Mouse (Mus musculus) kidney, postnatal 0 days (tissue): ENCODE measurements around the gene Prf1. TPM values are rescaled to one million over a fixed set of nuclear protein-coding genes. Genes with fewer than 3 reads are reported as not detected.
A peak's percentile ranks its signal among the peaks of the same experiment; 100 is the strongest.

ENCODE experiments used
- ATAC-seq: fragments of 200-750 bp; cut with Nextera tagmentation; replicated peaks from 2 replicates; pipeline ENCODE4 v1.8.0; 2017; ENCODE audit warnings: low read depth, moderate number of reproducible peaks, moderate TSS enrichment, moderate library complexity; ENCODE audit not compliant: low FRiP score
- DNase-seq: peaks from one replicate; pipeline ENCODE4 v3.0.0-alpha.2; 2016; ENCODE audit warnings: low spot score
- H3K27ac ChIP-seq: fragments of 300-500 bp; sonication (generic); 2 replicates; pipeline ENCODE4 v1.5.1; 2014; ENCODE audit warnings: mild to moderate bottlenecking
- H3K27me3 ChIP-seq: fragments of 300-500 bp; sonication (generic); 2 replicates; pipeline ENCODE4 v1.6.1; 2014; ENCODE audit warnings: low read length, mixed read lengths; ENCODE audit not compliant: insufficient read depth
- H3K36me3 ChIP-seq: fragments of 300-500 bp; sonication (generic); 2 replicates; pipeline ENCODE4 v1.6.1; 2014; ENCODE audit warnings: low read length, mixed read lengths; ENCODE audit not compliant: insufficient read depth
- H3K4me1 ChIP-seq: fragments of 300-500 bp; sonication (generic); replicated peaks from 2 replicates; pipeline ENCODE4 v1.6.1; 2014; ENCODE audit warnings: antibody characterized with exemption, low read length, mixed read lengths; ENCODE audit not compliant: insufficient read depth
- H3K4me2 ChIP-seq: fragments of 300-500 bp; sonication (generic); 2 replicates; pipeline ENCODE4 v1.6.1; 2014; ENCODE audit warnings: mild to moderate bottlenecking, low read length, moderate library complexity, mixed read lengths
- H3K4me3 ChIP-seq: fragments of 300-500 bp; sonication (generic); replicated peaks from 2 replicates; pipeline ENCODE4 v1.5.1; 2014; ENCODE audit warnings: low read depth, low read length
- H3K9ac ChIP-seq: fragments of 300-500 bp; sonication (generic); 2 replicates; pipeline ENCODE4 v1.6.1; 2014; ENCODE audit warnings: low read depth, low read length
- H3K9me3 ChIP-seq: fragments of 300-500 bp; sonication (generic); replicated peaks from 2 replicates; pipeline ENCODE4 v1.6.1; 2016; ENCODE audit warnings: low read length, inconsistent platforms, mixed read lengths
- CTCF ChIP-seq: IDR thresholded peaks from 2 replicates; pipeline ENCODE4 v1.5.1; 2016; ENCODE audit warnings: antibody characterized with exemption, low read depth, mild to moderate bottlenecking, moderate library complexity
- WGBS: fragments of 180-500 bp; shearing (Covaris S2); extraction: QIAGEN DNeasy Blood & Tissue Kit; methylation state at CpG from one replicate; pipeline ENCODE4 v1.1.7; 2014; 5-methylcytosine and 5-hydroxymethylcytosine counted together
- polyA plus RNA-seq: library from polyadenylated mRNA; unstranded; fragments of >200 nt; fragmentation: Nextera tagmentation; extraction: Ambion mirVana; gene quantifications from 2 replicates; pipeline ENCODE4 v1.2.1, GENCODE M21; 2015

Prf1 gene
- polyA plus RNA-seq, 1 experiment from 2014 or later: 0.05 TPM

- Histone ChIP-seq H3K9ac (no peak overlapping the region), H3K4me3 (no peak overlapping the region), H3K9me3 (no peaks in the 10 kb centered on the region), H3K4me2 (no peak overlapping the region), H3K4me1 (0 out of 2 replicates have a peak, but pooled peaks cover 2% of the 10 kb centered on the region), H3K27me3 (no peaks in the 10 kb centered on the region), H3K27ac (no peak overlapping the region), H3K36me3 (no peaks in the 10 kb centered on the region)
- TF ChIP-seq CTCF: no peak
- 65% methylated on average over 10 of the region's 10 CpGs for WGBS
- DNase-seq (no peak), ATAC-seq (no peak)
Measured at GRCm38 (mm10) chr10:61327545-61327944, 29.9 kb downstream of the Prf1 start.

- Histone ChIP-seq H3K4me1 (0 out of 2 replicates have a peak, but pooled peaks cover 2% of the 10 kb centered on the region), H3K27ac (no peak overlapping the region), H3K27me3 (no peaks in the 10 kb centered on the region), H3K4me2 (no peak overlapping the region), H3K9me3 (no peaks in the 10 kb centered on the region), H3K36me3 (peaks cover 5% of the 10 kb centered on the region; the same call in 1 of the 2 replicates), H3K9ac (no peak overlapping the region), H3K4me3 (no peak overlapping the region)
- TF ChIP-seq CTCF: no peak
- whole genome bisulfite sequencing: 43% methylated on average over 7 of the region's 7 CpGs
- DNase-seq: no peak
- ATAC-seq: no peak
Measured at GRCm38 (mm10) chr10:61328927-61329326, 31.3 kb downstream of the Prf1 start.

- Histone ChIP-seq H3K4me3 (no peak overlapping the region), H3K27me3 (no peaks in the 10 kb centered on the region), H3K27ac (no peak overlapping the region), H3K36me3 (peaks cover 5% of the 10 kb centered on the region; the same call in 1 of the 2 replicates), H3K4me1 (no peaks in the 10 kb centered on the region), H3K4me2 (no peak overlapping the region), H3K9me3 (no peaks in the 10 kb centered on the region), H3K9ac (no peak overlapping the region)
- DNase-seq: no peak
- TF ChIP-seq CTCF: no peak
- 69% methylated on average over 5 of the region's 5 CpGs for WGBS
- ATAC-seq: no peak
Measured at GRCm38 (mm10) chr10:61331046-61331445, 33.4 kb downstream of the Prf1 start.

- Histone ChIP-seq H3K36me3 (peaks cover 5% of the 10 kb centered on the region; the same call in 1 of the 2 replicates), H3K4me3 (no peak overlapping the region), H3K9ac (no peak overlapping the region), H3K27ac (no peak overlapping the region), H3K4me2 (no peak overlapping the region), H3K27me3 (no peaks in the 10 kb centered on the region), H3K4me1 (no peaks in the 10 kb centered on the region), H3K9me3 (no peaks in the 10 kb centered on the region)
- no peak for DNase-seq
- ATAC-seq: no peak
- 68% methylated on average over 7 of the region's 7 CpGs for WGBS
- no peak for TF ChIP-seq CTCF
Measured at GRCm38 (mm10) chr10:61334545-61334944, 36.9 kb downstream of the Prf1 start.

GRCm38 (mm10) chr10:61336137-61336536 lies 38.5 kb downstream of the Prf1 start:
- no peaks in the 10 kb centered on the region for H3K4me1 ChIP-seq
- no peak overlapping the region for H3K9ac ChIP-seq
- no peak overlapping the region for H3K4me3 ChIP-seq
- WGBS: 28% methylated on average over 6 of the region's 6 CpGs
- no peak; the same call in 1 of the 2 replicates for ATAC-seq
- no peak overlapping the region for H3K27ac ChIP-seq
- H3K4me2 ChIP-seq: no peak overlapping the region
- peaks cover 5% of the 10 kb centered on the region; the same call in 1 of the 2 replicates for H3K36me3 ChIP-seq
- no peaks in the 10 kb centered on the region for H3K9me3 ChIP-seq
- DNase-seq: peak; percentile 93
- no peaks in the 10 kb centered on the region for H3K27me3 ChIP-seq
- peak; percentile 93 for TF ChIP-seq CTCF

- 84% methylated on average over 5 of the region's 5 CpGs for WGBS
- Histone ChIP-seq H3K27me3 (no peaks in the 10 kb centered on the region), H3K9ac (no peak overlapping the region), H3K4me1 (no peaks in the 10 kb centered on the region), H3K27ac (no peak overlapping the region), H3K4me2 (no peak overlapping the region), H3K4me3 (no peak overlapping the region), H3K9me3 (no peaks in the 10 kb centered on the region), H3K36me3 (peaks cover 5% of the 10 kb centered on the region; the same call in 1 of the 2 replicates)
- no peak for TF ChIP-seq CTCF
- no peak for ATAC-seq
- no peak for DNase-seq
Measured at GRCm38 (mm10) chr10:61336592-61336991, 39.0 kb downstream of the Prf1 start.

- no peak for DNase-seq
- Histone ChIP-seq H3K27ac (no peak overlapping the region), H3K36me3 (peaks cover 5% of the 10 kb centered on the region; the same call in 1 of the 2 replicates), H3K9ac (no peak overlapping the region), H3K27me3 (no peaks in the 10 kb centered on the region), H3K4me3 (no peak overlapping the region), H3K9me3 (no peaks in the 10 kb centered on the region), H3K4me1 (no peaks in the 10 kb centered on the region), H3K4me2 (no peak overlapping the region)
- WGBS: 48% methylated on average over 11 of the region's 11 CpGs
- no peak for ATAC-seq
- TF ChIP-seq CTCF: no peak
Measured at GRCm38 (mm10) chr10:61337665-61338064, 40.0 kb downstream of the Prf1 start.
